Mouse (Mus musculus) kidney, postnatal 0 days (tissue): ENCODE measurements around the gene Itga4. TPM values are rescaled to one million over a fixed set of nuclear protein-coding genes. Genes with fewer than 3 reads are reported as not detected.
A peak's percentile ranks its signal among the peaks of the same experiment; 100 is the strongest.

Source experiments
- ATAC-seq: fragments of 200-750 bp; cut with Nextera tagmentation; replicated peaks from 2 replicates; pipeline ENCODE4 v1.8.0; 2017; ENCODE audit warnings: low read depth, moderate number of reproducible peaks, moderate TSS enrichment, moderate library complexity; ENCODE audit not compliant: low FRiP score
- DNase-seq: peaks from one replicate; pipeline ENCODE4 v3.0.0-alpha.2; 2016; ENCODE audit warnings: low spot score
- H3K27ac ChIP-seq: fragments of 300-500 bp; sonication (generic); 2 replicates; pipeline ENCODE4 v1.5.1; 2014; ENCODE audit warnings: mild to moderate bottlenecking
- H3K27me3 ChIP-seq: fragments of 300-500 bp; sonication (generic); 2 replicates; pipeline ENCODE4 v1.6.1; 2014; ENCODE audit warnings: low read length, mixed read lengths; ENCODE audit not compliant: insufficient read depth
- H3K36me3 ChIP-seq: fragments of 300-500 bp; sonication (generic); 2 replicates; pipeline ENCODE4 v1.6.1; 2014; ENCODE audit warnings: low read length, mixed read lengths; ENCODE audit not compliant: insufficient read depth
- H3K4me1 ChIP-seq: fragments of 300-500 bp; sonication (generic); replicated peaks from 2 replicates; pipeline ENCODE4 v1.6.1; 2014; ENCODE audit warnings: antibody characterized with exemption, low read length, mixed read lengths; ENCODE audit not compliant: insufficient read depth
- H3K4me2 ChIP-seq: fragments of 300-500 bp; sonication (generic); 2 replicates; pipeline ENCODE4 v1.6.1; 2014; ENCODE audit warnings: mild to moderate bottlenecking, low read length, moderate library complexity, mixed read lengths
- H3K4me3 ChIP-seq: fragments of 300-500 bp; sonication (generic); replicated peaks from 2 replicates; pipeline ENCODE4 v1.5.1; 2014; ENCODE audit warnings: low read depth, low read length
- H3K9ac ChIP-seq: fragments of 300-500 bp; sonication (generic); 2 replicates; pipeline ENCODE4 v1.6.1; 2014; ENCODE audit warnings: low read depth, low read length
- H3K9me3 ChIP-seq: fragments of 300-500 bp; sonication (generic); replicated peaks from 2 replicates; pipeline ENCODE4 v1.6.1; 2016; ENCODE audit warnings: low read length, inconsistent platforms, mixed read lengths
- CTCF ChIP-seq: IDR thresholded peaks from 2 replicates; pipeline ENCODE4 v1.5.1; 2016; ENCODE audit warnings: antibody characterized with exemption, low read depth, mild to moderate bottlenecking, moderate library complexity
- WGBS: fragments of 180-500 bp; shearing (Covaris S2); extraction: QIAGEN DNeasy Blood & Tissue Kit; methylation state at CpG from one replicate; pipeline ENCODE4 v1.1.7; 2014; 5-methylcytosine and 5-hydroxymethylcytosine counted together
- polyA plus RNA-seq: library from polyadenylated mRNA; unstranded; fragments of >200 nt; fragmentation: Nextera tagmentation; extraction: Ambion mirVana; gene quantifications from 2 replicates; pipeline ENCODE4 v1.2.1, GENCODE M21; 2015

The Itga4 gene
- polyA plus RNA-seq = 1.8 and 2.2 TPM in 2 replicates

DNA sequence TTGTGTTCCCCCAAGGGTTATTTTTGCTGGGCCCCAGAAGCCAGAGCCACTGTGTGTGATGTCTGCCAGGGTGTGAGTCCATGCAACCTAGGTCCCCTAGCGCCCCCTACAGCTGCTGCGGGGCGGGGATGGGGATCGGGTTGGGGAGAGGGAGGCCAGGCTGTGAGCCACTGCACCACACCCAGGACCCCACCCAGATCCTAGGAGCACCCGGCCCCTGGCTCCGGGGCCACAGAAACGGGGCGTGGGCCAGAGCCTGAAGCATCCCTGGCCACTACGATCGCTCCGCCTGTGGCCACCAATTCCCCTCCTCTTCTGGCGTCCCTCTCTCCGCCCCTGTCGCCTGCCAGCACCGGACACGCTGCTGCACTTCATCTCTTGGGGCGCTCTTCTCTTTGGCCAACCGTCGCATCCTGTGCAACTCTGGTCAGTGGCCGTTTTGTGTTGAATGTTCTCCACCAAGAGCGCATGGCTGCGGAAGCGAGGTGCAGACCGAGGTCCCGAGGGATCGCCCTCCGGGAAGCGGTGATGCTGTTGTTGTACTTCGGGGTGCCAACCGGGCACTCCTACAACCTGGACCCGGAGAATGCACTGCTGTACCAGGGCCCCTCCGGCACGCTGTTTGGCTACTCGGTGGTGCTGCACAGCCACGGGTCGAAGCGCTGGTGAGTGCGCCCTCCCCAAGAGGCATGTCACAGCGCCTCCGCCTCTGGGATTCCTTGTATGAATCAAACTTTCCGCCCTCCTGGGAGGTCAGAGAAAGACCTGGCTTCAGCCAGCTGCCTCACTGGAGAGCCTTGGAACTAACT, at the start of gene Itga4:
Itga4 (plus strand) TSS at position 235 of the 809 bp plus-strand sequence.
- Histone ChIP-seq H3K27me3 (no peaks in the 10 kb centered on the region), H3K4me1 (0 out of 2 replicates have a peak, but pooled peaks cover 8% of the 10 kb centered on the region), H3K4me2 (peak within 1 kb of the TSS; percentile 78), H3K4me3 (peak within 1 kb of the TSS; percentile 38), H3K27ac (0 out of 2 replicates have a peak within 1 kb of the TSS, but pooled peaks have one; percentile 13), H3K36me3 (no peaks in the 10 kb centered on the region), H3K9ac (peak within 1 kb of the TSS; percentile 23), H3K9me3 (no peaks in the 10 kb centered on the region)
- under 1% methylated on average over 41 of the region's 41 CpGs for WGBS
- DNase-seq (peak; percentile 85), ATAC-seq (peak; percentile 70)
- TF ChIP-seq CTCF = peak; percentile 61

DNA sequence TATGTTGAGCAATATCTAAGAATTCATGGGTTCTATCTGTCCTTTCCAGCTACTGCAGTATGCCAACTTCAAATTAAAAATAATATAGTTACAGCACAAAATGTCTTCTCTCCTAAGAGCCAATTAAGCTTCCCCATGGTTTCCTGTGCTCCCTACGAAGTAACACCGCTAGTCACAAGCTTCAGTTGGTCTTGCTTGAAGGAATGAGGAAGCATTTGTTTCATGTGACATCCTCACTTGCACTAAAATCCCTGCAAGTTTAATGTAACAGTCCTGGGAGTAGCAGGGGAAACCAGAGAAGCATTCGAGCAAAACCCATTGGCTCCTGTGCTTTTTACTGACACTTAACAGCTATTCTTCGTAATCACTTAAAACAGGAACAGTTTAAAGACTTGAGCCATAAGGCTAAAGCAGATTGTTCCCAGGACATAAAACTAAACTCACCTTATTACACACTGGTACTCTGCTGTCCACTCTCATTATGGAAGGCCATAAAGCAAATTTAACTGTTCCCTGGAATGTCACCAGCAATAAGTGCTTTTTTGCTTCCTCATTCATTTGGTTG, 49.0 kb upstream of the Itga4 start:
- no peak for ATAC-seq
- peak; percentile 46 for DNase-seq
- H3K27ac ChIP-seq = no peak overlapping the region
- no peak for TF ChIP-seq CTCF
- H3K9me3 ChIP-seq = no peaks in the 10 kb centered on the region
- H3K4me2 ChIP-seq = no peak overlapping the region
- no peak overlapping the region for H3K4me3 ChIP-seq
- WGBS = 21% methylated on average over 4 of the region's 4 CpGs
- no peaks in the 10 kb centered on the region for H3K4me1 ChIP-seq
- no peaks in the 10 kb centered on the region for H3K36me3 ChIP-seq
- H3K9ac ChIP-seq = no peak overlapping the region
- H3K27me3 ChIP-seq = no peaks in the 10 kb centered on the region

DNA sequence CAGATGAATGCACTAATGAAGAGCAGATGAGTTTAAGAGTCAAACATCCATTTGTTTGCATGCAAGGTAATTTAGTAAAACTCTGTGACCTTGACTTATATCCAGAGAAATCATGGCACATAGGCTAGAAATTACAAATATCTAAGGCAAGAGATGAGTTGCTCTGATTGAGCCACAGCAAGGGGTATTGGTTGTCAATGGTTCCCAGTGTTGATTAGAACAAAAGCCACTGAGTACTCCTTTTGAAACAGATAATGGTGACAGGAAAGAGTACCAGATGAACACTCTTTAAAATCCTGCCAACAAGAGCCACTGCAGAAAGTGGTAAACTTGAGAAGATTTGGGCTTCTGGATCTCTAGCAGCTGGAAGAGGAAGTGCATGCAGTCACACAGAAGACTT, 40.2 kb upstream of the Itga4 start:
- ATAC-seq (no peak), DNase-seq (no peak)
- no peaks in the 10 kb centered on the region for H3K27me3 ChIP-seq
- no peak for TF ChIP-seq CTCF
- H3K9me3 ChIP-seq = no peaks in the 10 kb centered on the region
- H3K27ac ChIP-seq = no peak overlapping the region
- H3K9ac ChIP-seq = no peak overlapping the region
- H3K4me1 ChIP-seq = no peaks in the 10 kb centered on the region
- no peak overlapping the region for H3K4me2 ChIP-seq
- no peaks in the 10 kb centered on the region for H3K36me3 ChIP-seq
- no peak overlapping the region for H3K4me3 ChIP-seq

DNA sequence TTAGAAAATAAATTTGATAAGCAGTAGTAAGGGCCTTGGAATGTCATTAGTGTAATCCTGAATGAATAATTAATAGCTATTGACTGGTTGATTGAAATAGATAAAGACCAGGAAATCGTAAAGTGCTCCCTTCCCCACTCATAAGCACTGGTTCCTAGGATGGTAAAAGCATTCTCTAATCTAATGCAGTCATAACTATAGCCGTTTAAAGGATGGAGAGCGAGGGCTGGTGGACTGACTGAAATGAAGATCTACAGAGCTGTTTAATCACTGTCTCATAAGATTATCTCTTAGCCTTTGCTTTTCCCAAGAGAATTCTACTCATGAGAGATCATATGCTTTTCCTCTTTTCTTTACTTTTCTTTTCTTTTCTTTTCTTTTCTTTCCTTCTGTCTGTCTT, 39.7 kb upstream of the Itga4 start:
- H3K4me2 ChIP-seq = no peak overlapping the region
- no peak overlapping the region for H3K27ac ChIP-seq
- 75% methylated on average over 3 of the region's 3 CpGs for WGBS
- no peak overlapping the region for H3K4me3 ChIP-seq
- no peaks in the 10 kb centered on the region for H3K9me3 ChIP-seq
- DNase-seq (no peak), ATAC-seq (no peak)
- H3K36me3 ChIP-seq = no peaks in the 10 kb centered on the region
- H3K9ac ChIP-seq = no peak overlapping the region
- TF ChIP-seq CTCF = no peak
- no peaks in the 10 kb centered on the region for H3K4me1 ChIP-seq
- H3K27me3 ChIP-seq = no peaks in the 10 kb centered on the region

DNA sequence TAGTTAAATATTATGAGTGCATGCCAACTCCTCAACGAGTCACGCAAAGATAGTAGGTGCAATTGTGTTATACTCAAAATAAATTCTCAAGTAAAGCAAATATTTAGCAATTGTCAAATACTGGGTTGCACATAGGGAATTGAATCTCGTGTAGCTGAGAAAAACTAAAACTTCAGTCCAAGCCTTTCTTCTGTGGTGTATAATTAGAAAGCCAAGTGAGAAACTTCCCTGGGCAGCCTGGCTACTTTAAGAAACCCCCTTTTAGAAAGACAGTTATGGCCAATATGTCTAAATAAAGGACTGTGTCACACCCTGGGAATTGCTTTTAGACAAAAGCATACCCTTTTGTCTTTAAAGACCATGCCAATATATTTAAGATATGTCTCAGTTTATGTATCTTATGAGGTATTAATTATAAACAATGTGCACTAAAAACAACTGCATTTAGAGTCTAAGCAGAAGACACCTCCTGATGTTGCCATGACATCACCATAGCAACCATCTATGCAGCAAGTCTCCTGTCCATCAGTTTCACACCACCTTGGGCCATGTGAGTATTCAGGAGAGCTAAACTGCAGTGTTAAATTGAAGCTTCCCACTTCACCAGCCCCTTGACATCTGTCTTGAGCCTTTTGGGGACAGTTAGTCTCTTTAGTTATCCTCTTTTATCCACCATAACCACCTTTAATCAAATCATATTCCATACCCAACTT, 30.4 kb upstream of the Itga4 start:
- DNase-seq (no peak), ATAC-seq (no peak)
- H3K4me2 ChIP-seq = no peak overlapping the region
- no peaks in the 10 kb centered on the region for H3K36me3 ChIP-seq
- 69% methylated on average over 3 of the region's 3 CpGs for WGBS
- no peaks in the 10 kb centered on the region for H3K27me3 ChIP-seq
- H3K4me1 ChIP-seq = no peaks in the 10 kb centered on the region
- H3K27ac ChIP-seq = no peak overlapping the region
- no peak overlapping the region for H3K4me3 ChIP-seq
- H3K9me3 ChIP-seq = no peaks in the 10 kb centered on the region
- no peak for TF ChIP-seq CTCF
- H3K9ac ChIP-seq = no peak overlapping the region

DNA sequence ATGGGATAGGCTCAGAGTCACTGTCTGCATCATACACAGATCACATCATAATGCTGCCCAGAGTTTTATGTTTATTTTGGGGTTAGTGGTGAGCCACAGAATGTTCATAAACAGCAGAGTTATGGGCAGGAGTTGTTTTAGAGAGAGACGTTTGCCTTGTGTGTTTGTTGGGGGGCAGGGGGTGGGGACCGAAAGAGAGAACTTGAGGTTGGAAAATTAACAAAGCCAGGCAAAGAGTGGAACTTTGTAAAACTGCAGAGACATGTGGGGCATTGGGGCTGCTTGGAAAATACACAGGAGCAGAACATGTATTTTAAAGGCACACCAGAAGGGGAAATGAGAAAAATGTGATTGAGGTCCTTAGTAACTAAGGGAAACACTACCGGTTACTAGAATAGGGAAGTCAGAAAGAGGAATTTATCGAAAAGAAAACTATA, 27.4 kb upstream of the Itga4 start:
- H3K27ac ChIP-seq = no peak overlapping the region
- H3K4me3 ChIP-seq = no peak overlapping the region
- H3K4me2 ChIP-seq = no peak overlapping the region
- H3K27me3 ChIP-seq = no peaks in the 10 kb centered on the region
- no peaks in the 10 kb centered on the region for H3K36me3 ChIP-seq
- DNase-seq (no peak), ATAC-seq (no peak)
- no peaks in the 10 kb centered on the region for H3K9me3 ChIP-seq
- 81% methylated on average over 4 of the region's 4 CpGs for WGBS
- TF ChIP-seq CTCF = no peak
- H3K4me1 ChIP-seq = no peaks in the 10 kb centered on the region
- H3K9ac ChIP-seq = no peak overlapping the region
